Mouse (Mus musculus) heart, adult 9 months (tissue): ENCODE data around the gene Ajap1.

ENCODE experiments used
- DNase-seq, 2 experiments: peaks; one replicate each; pipeline ENCODE4 v3.0.0; 2022; ENCODE audit warnings: low spot score in 2 of 2

Ajap1 gene

DNA sequence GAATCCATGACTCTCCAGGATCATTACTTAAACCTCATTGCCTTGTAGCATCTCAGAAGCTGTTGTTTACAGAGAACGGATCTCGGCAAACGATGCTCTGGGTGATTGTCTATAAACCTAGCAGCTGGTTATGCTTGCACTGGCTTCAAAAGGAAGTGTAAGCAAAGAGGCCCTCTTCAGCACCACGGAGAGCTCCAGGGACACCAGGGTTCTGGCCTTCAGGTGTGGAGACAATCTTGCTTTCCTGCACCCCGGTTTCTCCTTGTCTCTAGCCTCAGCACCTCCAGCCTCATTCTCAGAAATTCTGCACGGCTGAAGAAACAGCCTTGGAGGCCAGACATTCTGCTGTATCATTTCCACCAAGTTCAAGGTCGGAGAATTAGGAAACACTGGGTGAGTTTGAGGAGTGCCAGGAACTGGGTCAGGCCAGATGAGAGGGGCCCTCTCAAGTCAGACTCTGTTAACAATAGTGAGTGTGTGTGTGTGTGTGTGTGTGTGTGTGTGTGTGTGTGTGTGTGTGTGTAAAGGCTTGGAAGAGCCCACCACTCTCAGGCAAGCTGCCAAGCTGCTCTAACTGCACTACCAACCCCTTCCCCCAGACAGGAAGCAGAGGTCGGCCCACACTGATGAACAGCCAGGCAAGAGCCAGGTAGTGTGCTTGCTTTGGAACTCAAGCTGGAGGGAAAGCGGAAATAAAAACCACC is 124.9 kb downstream of the Ajap1 start:
- DNase-seq: no peak

DNA sequence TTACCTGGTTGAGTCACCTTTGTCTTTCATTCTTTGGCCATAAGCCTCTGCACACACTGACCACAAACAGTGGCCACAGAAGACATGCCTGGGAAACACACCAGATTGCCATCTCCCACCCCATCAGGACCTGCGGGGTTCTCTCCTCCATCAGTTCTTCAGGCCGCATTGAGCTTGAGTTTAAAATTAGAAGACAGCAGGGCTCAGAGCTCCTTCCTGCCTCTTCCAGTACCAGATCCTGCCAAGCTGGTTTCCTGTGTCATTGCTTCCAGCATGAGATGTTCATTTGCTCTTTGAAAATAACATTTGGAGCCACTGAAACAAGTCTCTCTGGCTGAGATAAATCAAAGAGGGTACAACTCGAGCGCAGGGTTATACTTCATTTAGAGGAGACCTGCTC is 126.4 kb downstream of the Ajap1 start:
- DNase-seq: no peak

DNA sequence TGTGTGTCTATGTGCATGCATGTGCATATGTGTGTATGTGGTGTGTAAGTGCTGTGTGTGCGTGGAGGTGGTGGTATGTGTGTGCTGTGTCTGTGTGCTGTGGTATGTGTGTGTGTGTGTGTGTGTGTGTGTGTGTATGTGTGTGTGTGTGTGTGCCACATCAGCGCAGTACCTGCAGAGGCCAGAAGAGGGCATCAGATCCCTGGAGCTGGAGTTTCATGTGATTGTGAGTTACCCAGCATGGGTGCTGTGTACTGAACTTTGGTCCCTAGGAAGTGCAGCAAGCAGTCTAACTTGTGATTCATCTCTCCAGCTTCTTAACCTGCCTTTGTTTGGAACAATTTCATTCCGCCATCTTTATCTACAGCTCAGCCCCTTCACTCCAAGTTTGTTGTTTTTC is 137.6 kb downstream of the Ajap1 start:
- DNase-seq: no peak

- no peak for DNase-seq
These were observed 141.7 kb downstream of the Ajap1 start for GRCm38 (mm10) chr4:153340887-153341286.

GRCm38 (mm10) chr4:153335301-153335799 is 147.3 kb downstream of the Ajap1 start:
- DNase-seq: no peak

- no peak for DNase-seq
These were observed 154.8 kb downstream of the Ajap1 start for GRCm38 (mm10) chr4:153327809-153328208.
